Mouse (Mus musculus) lung, postnatal 25 days (tissue): ENCODE measurements around the gene Adam10.

Source experiments
- DNase-seq: peaks from one replicate; pipeline ENCODE4 v3.0.0; 2022; ENCODE audit warnings: low spot score

Adam10 gene

DNA sequence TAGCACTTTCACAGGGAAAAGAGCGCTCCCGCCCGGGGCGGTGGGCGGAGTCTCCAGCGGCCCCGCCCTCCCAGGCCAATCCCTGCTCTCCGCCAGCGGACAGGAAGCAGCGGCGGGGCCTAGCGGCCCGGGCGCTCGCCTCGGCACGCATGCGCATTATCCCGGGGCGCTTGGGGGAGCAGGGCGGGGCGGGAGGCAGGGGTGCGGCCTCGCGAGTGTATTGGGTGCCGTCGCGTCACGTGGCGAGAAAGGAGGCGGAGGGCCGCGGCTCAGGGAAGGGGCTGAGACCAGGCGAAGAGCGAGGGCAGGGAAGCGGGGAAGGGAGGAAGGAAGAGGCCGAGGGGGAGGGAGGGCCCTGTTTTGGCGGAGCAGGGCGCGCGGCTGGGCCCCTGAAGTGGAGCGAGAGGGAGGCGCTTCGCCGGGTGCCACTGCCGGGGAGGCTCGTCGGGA lies at the start of gene Adam10:
TSS of gene Adam10 (plus strand) at position 316 of the 450 bp plus-strand sequence.
- peak; percentile 99 for DNase-seq

DNA sequence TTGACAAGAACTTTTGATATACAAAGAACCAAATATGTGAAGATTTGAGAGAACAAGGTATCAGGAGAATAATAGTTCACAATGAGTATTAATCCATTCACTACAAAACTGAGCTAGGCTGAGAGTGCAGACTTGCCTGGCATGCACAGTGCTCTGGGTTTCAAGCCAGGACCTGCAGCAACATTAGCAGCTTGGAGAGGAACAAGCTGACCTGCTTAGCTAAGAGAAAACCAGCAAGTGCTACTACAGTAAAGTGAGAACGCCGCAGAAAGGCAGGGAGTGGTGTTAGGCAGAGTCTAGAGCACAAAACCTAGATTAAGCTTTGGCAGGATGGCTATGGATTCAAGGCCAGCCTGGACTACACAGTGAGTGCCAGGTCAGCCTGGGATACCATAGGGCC lies 49.1 kb upstream of the Adam10 start:
- DNase-seq = peak; percentile 14

- peak; percentile 32 for DNase-seq
These were observed 47.1 kb upstream of the Adam10 start for GRCm38 (mm10) chr9:70631665-70632064.

DNA sequence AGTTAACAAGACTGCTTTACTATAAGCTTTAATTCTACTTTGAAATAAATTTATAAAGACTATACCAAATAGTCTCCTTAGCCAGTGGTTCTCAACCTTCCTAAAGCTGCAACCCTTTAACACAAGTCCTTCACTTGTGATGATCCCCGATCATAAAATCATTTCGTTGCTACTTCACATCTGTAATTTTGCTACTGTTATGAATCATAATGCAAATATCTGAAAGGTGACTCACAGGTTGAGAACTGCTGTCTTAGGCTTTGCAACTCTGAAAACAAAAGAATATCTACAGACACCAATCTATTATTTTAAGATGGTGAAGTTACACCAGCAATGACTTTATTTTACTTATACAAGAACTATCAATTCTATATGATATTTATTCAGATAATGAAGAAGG lies 42.0 kb upstream of the Adam10 start:
- no peak for DNase-seq

- DNase-seq = no peak
These were observed 28.5 kb upstream of the Adam10 start for GRCm38 (mm10) chr9:70650260-70650659.

DNA sequence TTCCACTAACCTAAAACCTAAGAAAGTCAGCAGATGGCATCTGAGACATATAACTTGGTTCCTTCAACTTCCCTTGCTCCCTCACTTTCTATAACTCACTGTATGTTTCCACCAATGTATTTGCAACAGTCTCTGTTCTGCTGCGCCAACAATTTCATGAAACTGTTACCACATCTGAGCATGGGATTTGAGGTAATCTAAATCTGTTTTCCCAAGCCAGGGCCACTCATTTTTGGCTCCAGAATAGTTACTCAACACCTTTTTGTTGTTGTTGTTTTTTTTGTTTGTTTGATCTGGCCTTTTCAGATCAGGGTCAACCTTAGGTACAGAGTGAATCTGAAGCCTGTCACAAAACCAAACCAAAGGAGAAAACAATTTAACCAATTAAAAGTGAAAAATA lies 27.8 kb upstream of the Adam10 start:
- no peak for DNase-seq

GRCm38 (mm10) chr9:70652221-70652620 lies 26.6 kb upstream of the Adam10 start:
- no peak for DNase-seq

DNA sequence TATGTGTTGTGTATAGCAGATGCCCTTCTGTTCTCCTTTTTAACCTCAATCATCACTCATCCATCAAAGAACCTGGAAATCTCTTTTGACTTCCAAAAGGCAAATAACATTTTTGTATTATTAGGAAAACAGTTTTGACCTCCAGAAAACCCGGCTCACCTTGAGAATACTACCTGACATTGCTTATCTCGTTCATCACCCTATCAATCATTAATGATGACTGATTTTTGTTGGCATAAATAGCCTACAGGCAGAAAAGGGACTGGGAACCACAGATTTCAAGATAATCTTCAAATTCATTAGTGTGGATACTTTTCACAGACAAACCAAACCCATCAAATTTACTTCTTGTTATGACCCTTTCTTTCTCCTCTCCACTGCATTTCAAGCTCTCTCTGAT lies 24.9 kb upstream of the Adam10 start:
- no peak for DNase-seq

GRCm38 (mm10) chr9:70654496-70654895 lies 24.3 kb upstream of the Adam10 start:
- DNase-seq = no peak

GRCm38 (mm10) chr9:70655764-70656129 lies 23.1 kb upstream of the Adam10 start:
- DNase-seq = no peak

DNA sequence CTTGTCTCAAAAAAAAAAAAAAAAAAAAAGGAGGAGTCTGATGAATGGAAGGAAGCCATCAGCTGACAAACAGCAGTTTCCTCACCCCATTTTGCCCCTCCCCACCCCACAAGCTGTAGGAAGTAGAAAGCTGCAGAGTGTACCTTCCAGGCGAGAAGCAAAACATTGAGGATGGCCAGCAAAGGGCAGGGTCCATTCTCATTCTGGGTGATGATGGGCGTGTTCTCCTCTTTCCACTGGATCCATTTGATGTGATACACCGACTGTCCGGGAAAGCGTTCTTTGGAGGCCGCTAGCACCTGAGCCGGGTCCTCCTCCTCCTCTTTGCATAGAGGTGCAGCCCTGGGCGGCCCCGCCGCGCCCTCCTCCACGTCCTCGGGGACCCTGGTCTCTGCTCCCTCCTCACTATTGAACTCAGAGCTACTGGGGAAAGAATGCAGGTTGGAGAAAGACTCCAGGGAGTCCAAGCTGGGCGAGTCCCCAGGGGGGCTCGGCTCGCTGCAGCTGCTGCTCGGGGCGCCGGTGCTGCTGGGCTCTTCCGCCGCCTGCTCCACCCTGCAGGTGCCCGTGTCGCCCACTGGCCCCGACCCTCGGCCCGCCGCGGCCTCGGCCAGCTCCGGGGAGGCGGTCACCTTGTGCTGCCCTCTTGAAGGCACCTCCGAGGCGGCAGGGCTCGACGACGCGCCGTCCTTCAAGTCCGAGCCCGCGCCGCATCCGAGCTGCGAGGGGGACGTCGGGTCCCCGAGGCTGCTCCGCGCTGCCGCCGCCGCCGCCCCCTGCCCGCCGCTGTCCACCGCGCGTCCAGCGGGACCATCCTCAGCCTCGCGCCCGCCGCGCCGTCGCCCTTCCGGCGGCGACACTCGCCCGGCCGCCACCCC lies 22.4 kb upstream of the Adam10 start, which contains the start of gene Gm10642:
TSS of gene Gm10642 (plus strand) at position 122 of the 878 bp plus-strand sequence.
- peak; percentile 78 for DNase-seq

DNA sequence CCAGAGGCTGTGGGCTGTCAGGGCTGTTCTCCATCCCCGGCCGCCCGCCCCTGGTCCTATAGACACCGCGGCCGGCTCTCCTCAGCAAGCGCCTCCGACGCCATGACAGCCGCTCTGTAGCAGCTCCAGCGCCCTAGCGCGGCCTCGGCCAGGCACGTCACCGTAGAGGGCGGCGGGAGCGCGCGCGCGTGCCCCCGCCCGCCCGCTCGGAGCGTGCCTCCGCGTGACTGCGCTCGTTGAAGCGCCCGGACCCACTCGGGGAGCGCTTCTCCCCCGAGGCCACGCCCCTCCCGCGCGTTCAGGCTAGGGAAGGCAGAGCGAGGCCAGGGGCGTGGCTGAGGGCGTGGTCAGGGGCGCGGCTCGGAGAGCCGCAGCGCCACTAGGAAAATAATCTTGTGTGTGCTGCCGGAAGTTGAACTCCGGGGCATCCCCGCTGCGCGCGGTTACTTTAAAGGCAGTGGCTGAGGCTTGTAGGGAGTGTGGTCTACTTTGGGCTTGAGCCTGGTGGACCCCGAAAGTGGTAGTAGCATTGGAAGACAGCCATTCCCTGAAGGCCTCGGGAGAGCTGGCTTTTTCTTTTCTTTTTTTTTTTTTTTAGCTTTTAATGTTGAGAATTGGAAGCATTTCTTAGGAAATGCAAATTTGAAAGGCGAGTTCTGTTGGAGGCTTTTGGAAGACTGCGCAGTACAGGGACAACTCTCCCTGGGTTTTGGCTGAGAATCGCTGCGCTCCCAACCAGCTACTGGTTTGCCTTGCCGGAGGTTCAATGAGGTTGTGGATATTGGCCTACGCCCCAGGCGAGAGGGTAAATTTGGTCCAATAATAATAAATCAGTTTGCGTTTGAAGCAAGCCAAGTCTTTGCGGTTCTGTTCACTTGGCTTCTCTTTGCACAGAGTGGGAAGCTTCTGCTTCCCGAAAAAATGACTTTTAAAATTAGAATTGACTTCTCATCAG lies 21.5 kb upstream of the Adam10 start, which contains the start of gene Mindy2:
TSS of gene Mindy2 (minus strand) at position 162 of the 955 bp plus-strand sequence.
- peak; percentile 98 for DNase-seq

DNA sequence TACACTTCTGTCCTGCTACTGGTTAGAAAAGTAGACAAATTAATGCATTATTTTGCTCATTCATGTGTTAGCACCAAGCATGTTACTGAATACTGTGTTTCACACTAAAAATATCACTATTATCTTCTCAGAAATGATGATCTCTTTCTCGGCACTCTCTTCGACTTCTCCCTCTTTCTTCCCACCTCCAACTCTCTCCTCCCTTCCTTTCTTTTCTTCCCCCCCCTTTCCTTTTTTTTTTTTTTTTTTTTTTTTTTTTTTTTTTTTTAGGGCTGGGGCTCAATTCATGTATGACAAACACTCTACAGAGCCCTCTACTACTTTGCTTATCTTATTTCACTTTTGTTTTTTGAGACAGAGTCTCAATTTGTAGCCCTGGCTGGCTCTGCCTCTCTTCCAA lies 20.5 kb upstream of the Adam10 start:
- DNase-seq = no peak

DNA sequence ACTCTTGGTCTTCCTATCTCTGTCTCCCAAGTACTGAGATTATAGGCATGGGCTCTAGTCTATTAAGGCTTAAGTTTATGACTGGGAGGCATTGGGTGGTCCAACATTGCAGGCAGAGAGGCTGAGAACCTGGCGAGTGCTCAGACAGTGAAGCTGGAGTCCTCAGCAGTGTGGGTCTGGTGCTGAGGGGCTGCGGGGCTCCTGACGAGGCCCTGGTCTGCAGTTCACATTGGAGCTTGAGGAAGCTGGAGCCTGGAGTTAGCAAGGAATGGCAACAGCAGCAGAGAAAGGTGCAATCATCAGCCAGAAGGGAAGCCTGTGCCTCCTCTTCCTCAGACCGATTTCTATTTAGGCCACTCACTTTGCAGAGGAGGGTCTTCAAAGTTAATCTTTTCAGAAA lies 13.9 kb upstream of the Adam10 start:
- DNase-seq = no peak

DNA sequence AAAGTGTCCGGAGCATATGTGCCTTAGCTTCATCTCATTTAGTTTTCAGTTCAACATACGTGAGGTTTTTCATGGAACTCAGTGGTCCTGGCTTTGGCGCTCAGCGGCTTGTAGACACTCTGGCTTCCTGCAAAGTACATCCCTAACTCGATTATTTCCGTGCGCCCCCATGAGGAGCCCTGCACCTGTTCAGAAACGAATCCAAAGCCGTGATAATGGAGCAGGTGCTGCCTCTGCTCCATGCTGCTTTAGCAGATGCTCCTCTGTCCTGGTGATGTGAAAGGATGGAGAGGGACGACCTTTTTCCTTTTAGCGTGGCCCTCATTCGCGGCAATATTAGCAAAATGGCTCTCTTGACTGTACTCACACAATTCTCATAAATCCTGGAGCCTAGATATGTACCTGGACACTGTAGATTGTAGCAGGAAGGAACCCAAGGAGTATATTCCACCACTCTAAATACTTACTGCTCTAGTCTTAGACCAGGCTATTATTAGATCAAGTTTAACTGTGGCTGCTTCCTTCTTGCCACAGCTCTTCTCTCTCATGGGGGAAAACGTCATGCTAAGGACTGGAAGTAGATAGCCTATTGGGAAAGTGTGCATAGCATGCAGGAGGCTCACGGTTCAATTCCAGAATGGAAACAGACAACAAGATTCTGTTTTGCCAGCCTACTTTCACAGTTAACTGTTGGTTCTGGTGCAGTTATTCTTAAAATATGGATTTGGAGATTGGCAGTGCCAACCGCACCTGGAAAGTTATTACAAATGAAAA lies 13.2 kb upstream of the Adam10 start:
- no peak for DNase-seq

DNA sequence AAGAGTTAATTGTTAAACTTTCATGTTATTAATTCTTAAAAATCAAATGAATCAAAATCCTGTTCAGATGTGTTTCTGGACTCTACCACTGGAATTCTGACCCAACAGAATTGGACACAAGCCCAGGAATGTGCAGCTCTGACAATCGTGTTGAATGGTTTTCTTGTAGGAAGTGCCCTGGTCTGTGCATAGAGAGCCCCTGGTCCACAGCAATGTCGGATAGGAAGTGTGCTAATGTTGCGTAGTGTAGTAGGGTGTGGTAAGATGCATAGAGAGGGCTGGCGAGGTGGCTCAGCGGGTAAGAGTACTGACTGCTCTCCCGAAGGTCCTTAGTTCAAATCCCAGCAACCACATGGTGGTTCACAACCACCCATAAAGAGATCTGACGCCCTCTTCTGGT lies 12.0 kb upstream of the Adam10 start:
- DNase-seq = no peak

GRCm38 (mm10) chr9:70668048-70668447 lies 10.7 kb upstream of the Adam10 start:
- DNase-seq = no peak

DNA sequence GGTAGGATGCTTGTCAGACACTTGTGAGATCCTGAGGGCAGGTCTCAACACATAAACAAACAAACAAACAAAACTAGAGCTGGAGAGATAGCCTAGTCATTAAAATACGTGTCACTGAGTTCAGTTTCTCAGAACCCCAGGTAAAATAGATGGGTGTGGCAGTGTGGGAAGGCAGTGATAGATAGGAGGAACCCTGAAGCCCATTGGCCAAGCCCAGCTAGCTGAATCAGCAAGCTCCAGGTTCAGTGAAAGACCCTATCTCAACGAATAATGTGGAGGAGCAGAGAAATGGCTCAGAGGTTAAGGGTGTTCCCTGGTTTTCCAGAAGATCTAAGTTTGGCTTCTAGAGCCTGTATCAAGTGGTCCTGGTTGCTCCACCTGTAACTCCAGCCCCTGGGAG lies 9.6 kb upstream of the Adam10 start:
- DNase-seq = no peak

GRCm38 (mm10) chr9:70670381-70670780 lies 8.4 kb upstream of the Adam10 start:
- DNase-seq = no peak

GRCm38 (mm10) chr9:70671278-70671677 lies 7.5 kb upstream of the Adam10 start:
- peak; percentile 21 for DNase-seq

GRCm38 (mm10) chr9:70671772-70672579 lies 6.8 kb upstream of the Adam10 start:
- peak; percentile 65 for DNase-seq
